Mouse (Mus musculus): ENCODE measurements at regions not wholly inside any gene's neighbourhood (a gene's known extent, or its start where the extent isn't known, plus 50 kb on each side); places are given as distances from the start of the nearest gene placed in this dataset.

GRCm38 (mm10) chr16:12611106-12611505 is 498.4 kb upstream of the Ercc4 start:
- TF ChIP-seq CTCF (IDR thresholded peaks at IDR 0.05; ENCODE audit: low read depth) (no peak), EP300 (IDR thresholded peaks at IDR 0.05; ENCODE audit: low read depth) (no peak)
